Mouse (Mus musculus): ENCODE data around the gene Tbc1d21. TPM values are rescaled to one million over a fixed set of nuclear protein-coding genes. Genes with fewer than 3 reads are reported as not detected.

Gene Tbc1d21
- not detected in 2 replicates for polyA plus RNA-seq (2015; fragmentation: Nextera tagmentation; extraction: Ambion mirVana)

GRCm38 (mm10) chr9:58370355-58370754 lies at the start of gene Tbc1d21:
Gene Tbc1d21 (minus strand): TSS chr9:58370455.
- Histone ChIP-seq H3K4me2 (ENCODE audit: low read depth, low read length) (no peak within 1 kb of the TSS), H3K4me1 (replicated peaks; ENCODE audit: control insufficient read depth, insufficient read depth, low read length) (no peaks in the 10 kb centered on the region), H3K9ac (ENCODE audit: low read length) (no peak within 1 kb of the TSS), H3K9me3 (ENCODE audit: control insufficient read depth, low read length) (no peaks in the 10 kb centered on the region), H3K36me3 (ENCODE audit: control insufficient read depth, insufficient read depth, low read length) (no peaks in the 10 kb centered on the region), H3K27ac (ENCODE audit: low read length) (no peak within 1 kb of the TSS), H3K27me3 (ENCODE audit: control insufficient read depth, insufficient read depth, low read depth, low read length) (no peaks in the 10 kb centered on the region), H3K4me3 (ENCODE audit: low read length) (no peak within 1 kb of the TSS)
- WGBS = 81% methylated on average over 1 of the region's 1 CpGs
- no peak for ATAC-seq (ENCODE audit: low read depth)

GRCm38 (mm10) chr9:58411556-58411955 lies 41.3 kb upstream of the Tbc1d21 start:
- ATAC-seq (ENCODE audit: low read depth) = no peak
- 55% methylated on average over 9 of the region's 9 CpGs for WGBS
- Histone ChIP-seq H3K36me3 (ENCODE audit: control insufficient read depth, insufficient read depth, low read length) (no peaks in the 10 kb centered on the region), H3K27me3 (ENCODE audit: control insufficient read depth, insufficient read depth, low read depth, low read length) (no peaks in the 10 kb centered on the region), H3K4me3 (ENCODE audit: low read length) (no peak overlapping the region), H3K4me1 (replicated peaks; ENCODE audit: control insufficient read depth, insufficient read depth, low read length) (no peaks in the 10 kb centered on the region), H3K9me3 (ENCODE audit: control insufficient read depth, low read length) (no peaks in the 10 kb centered on the region), H3K4me2 (ENCODE audit: low read depth, low read length) (no peak overlapping the region), H3K27ac (ENCODE audit: low read length) (no peak overlapping the region), H3K9ac (ENCODE audit: low read length) (no peak overlapping the region)

- Histone ChIP-seq H3K27me3 (ENCODE audit: control insufficient read depth, insufficient read depth, low read depth, low read length) (no peaks in the 10 kb centered on the region), H3K4me2 (ENCODE audit: low read depth, low read length) (no peak overlapping the region), H3K9me3 (ENCODE audit: control insufficient read depth, low read length) (no peaks in the 10 kb centered on the region), H3K27ac (ENCODE audit: low read length) (no peak overlapping the region), H3K4me3 (ENCODE audit: low read length) (no peak overlapping the region), H3K4me1 (replicated peaks; ENCODE audit: control insufficient read depth, insufficient read depth, low read length) (no peaks in the 10 kb centered on the region), H3K36me3 (ENCODE audit: control insufficient read depth, insufficient read depth, low read length) (no peaks in the 10 kb centered on the region), H3K9ac (ENCODE audit: low read length) (no peak overlapping the region)
- WGBS = 58% methylated on average over 4 of the region's 4 CpGs
- no peak for ATAC-seq (ENCODE audit: low read depth)
Observed at GRCm38 (mm10) chr9:58410057-58410735, 39.9 kb upstream of the Tbc1d21 start.

GRCm38 (mm10) chr9:58409247-58409646 lies 39.0 kb upstream of the Tbc1d21 start:
- Histone ChIP-seq H3K27ac (ENCODE audit: low read length) (no peak overlapping the region), H3K9ac (ENCODE audit: low read length) (no peak overlapping the region), H3K9me3 (ENCODE audit: control insufficient read depth, low read length) (no peaks in the 10 kb centered on the region), H3K4me3 (ENCODE audit: low read length) (no peak overlapping the region), H3K4me2 (ENCODE audit: low read depth, low read length) (no peak overlapping the region), H3K4me1 (replicated peaks; ENCODE audit: control insufficient read depth, insufficient read depth, low read length) (0 out of 2 replicates have a peak, but pooled peaks cover 2% of the 10 kb centered on the region), H3K27me3 (ENCODE audit: control insufficient read depth, insufficient read depth, low read depth, low read length) (no peaks in the 10 kb centered on the region), H3K36me3 (ENCODE audit: control insufficient read depth, insufficient read depth, low read length) (no peaks in the 10 kb centered on the region)
- ATAC-seq (ENCODE audit: low read depth) = no peak
- WGBS = 49% methylated on average over 2 of the region's 2 CpGs

- no peak overlapping the region for H3K4me2 ChIP-seq (ENCODE audit: low read depth, low read length)
- no peaks in the 10 kb centered on the region for H3K27me3 ChIP-seq (ENCODE audit: control insufficient read depth, insufficient read depth, low read depth, low read length)
- WGBS = 17% methylated on average over 4 of the region's 4 CpGs
- no peak overlapping the region for H3K27ac ChIP-seq (ENCODE audit: low read length)
- H3K4me1 ChIP-seq (replicated peaks; ENCODE audit: control insufficient read depth, insufficient read depth, low read length) = 0 out of 2 replicates have a peak, but pooled peaks cover 2% of the 10 kb centered on the region
- no peaks in the 10 kb centered on the region for H3K36me3 ChIP-seq (ENCODE audit: control insufficient read depth, insufficient read depth, low read length)
- H3K9me3 ChIP-seq (ENCODE audit: control insufficient read depth, low read length) = no peaks in the 10 kb centered on the region
- H3K4me3 ChIP-seq (ENCODE audit: low read length) = no peak overlapping the region
- H3K9ac ChIP-seq (ENCODE audit: low read length) = no peak overlapping the region
- ATAC-seq (ENCODE audit: low read depth) = no peak
Observed at GRCm38 (mm10) chr9:58404412-58404811, 34.2 kb upstream of the Tbc1d21 start.

- no peak for ATAC-seq (ENCODE audit: low read depth)
- Histone ChIP-seq H3K36me3 (ENCODE audit: control insufficient read depth, insufficient read depth, low read length) (no peaks in the 10 kb centered on the region), H3K4me1 (replicated peaks; ENCODE audit: control insufficient read depth, insufficient read depth, low read length) (0 out of 2 replicates have a peak, but pooled peaks cover 2% of the 10 kb centered on the region), H3K4me3 (ENCODE audit: low read length) (no peak overlapping the region), H3K27ac (ENCODE audit: low read length) (no peak overlapping the region), H3K9me3 (ENCODE audit: control insufficient read depth, low read length) (no peaks in the 10 kb centered on the region), H3K4me2 (ENCODE audit: low read depth, low read length) (no peak overlapping the region), H3K27me3 (ENCODE audit: control insufficient read depth, insufficient read depth, low read depth, low read length) (no peaks in the 10 kb centered on the region), H3K9ac (ENCODE audit: low read length) (no peak overlapping the region)
- WGBS = 81% methylated on average over 6 of the region's 6 CpGs
Observed at GRCm38 (mm10) chr9:58401371-58402082, 31.3 kb upstream of the Tbc1d21 start.

- 11% methylated on average over 5 of the region's 5 CpGs for WGBS
- Histone ChIP-seq H3K27ac (ENCODE audit: low read length) (no peak overlapping the region), H3K4me1 (replicated peaks; ENCODE audit: control insufficient read depth, insufficient read depth, low read length) (0 out of 2 replicates have a peak, but pooled peaks cover 2% of the 10 kb centered on the region), H3K36me3 (ENCODE audit: control insufficient read depth, insufficient read depth, low read length) (no peaks in the 10 kb centered on the region), H3K4me2 (ENCODE audit: low read depth, low read length) (no peak overlapping the region), H3K4me3 (ENCODE audit: low read length) (no peak overlapping the region), H3K9ac (ENCODE audit: low read length) (no peak overlapping the region), H3K27me3 (ENCODE audit: control insufficient read depth, insufficient read depth, low read depth, low read length) (no peaks in the 10 kb centered on the region), H3K9me3 (ENCODE audit: control insufficient read depth, low read length) (no peaks in the 10 kb centered on the region)
- ATAC-seq (ENCODE audit: low read depth) = no peak
Observed at GRCm38 (mm10) chr9:58399609-58400008, 29.4 kb upstream of the Tbc1d21 start.

- H3K4me1 ChIP-seq (replicated peaks; ENCODE audit: control insufficient read depth, insufficient read depth, low read length) = no peaks in the 10 kb centered on the region
- H3K4me2 ChIP-seq (ENCODE audit: low read depth, low read length) = no peak overlapping the region
- H3K27me3 ChIP-seq (ENCODE audit: control insufficient read depth, insufficient read depth, low read depth, low read length) = no peaks in the 10 kb centered on the region
- H3K4me3 ChIP-seq (ENCODE audit: low read length) = no peak overlapping the region
- no peaks in the 10 kb centered on the region for H3K9me3 ChIP-seq (ENCODE audit: control insufficient read depth, low read length)
- no peak overlapping the region for H3K9ac ChIP-seq (ENCODE audit: low read length)
- H3K27ac ChIP-seq (ENCODE audit: low read length) = no peak overlapping the region
- WGBS = 78% methylated on average over 8 of the region's 8 CpGs
- no peak for ATAC-seq (ENCODE audit: low read depth)
- H3K36me3 ChIP-seq (ENCODE audit: control insufficient read depth, insufficient read depth, low read length) = no peaks in the 10 kb centered on the region
Observed at GRCm38 (mm10) chr9:58394605-58395004, 24.4 kb upstream of the Tbc1d21 start.

- H3K9ac ChIP-seq (ENCODE audit: low read length) = no peak overlapping the region
- 30% methylated on average over 1 of the region's 1 CpGs for WGBS
- H3K4me2 ChIP-seq (ENCODE audit: low read depth, low read length) = no peak overlapping the region
- no peak overlapping the region for H3K4me3 ChIP-seq (ENCODE audit: low read length)
- no peaks in the 10 kb centered on the region for H3K9me3 ChIP-seq (ENCODE audit: control insufficient read depth, low read length)
- no peaks in the 10 kb centered on the region for H3K27me3 ChIP-seq (ENCODE audit: control insufficient read depth, insufficient read depth, low read depth, low read length)
- no peaks in the 10 kb centered on the region for H3K4me1 ChIP-seq (replicated peaks; ENCODE audit: control insufficient read depth, insufficient read depth, low read length)
- ATAC-seq (ENCODE audit: low read depth) = no peak
- no peak overlapping the region for H3K27ac ChIP-seq (ENCODE audit: low read length)
- no peaks in the 10 kb centered on the region for H3K36me3 ChIP-seq (ENCODE audit: control insufficient read depth, insufficient read depth, low read length)
Observed at GRCm38 (mm10) chr9:58393875-58394274, 23.6 kb upstream of the Tbc1d21 start.

Data from lung, embryonic 16.5 days (tissue).